Mouse (Mus musculus) intestine, embryonic 16.5 days (tissue): ENCODE data around the gene Adgrb3. TPM values are rescaled to one million over a fixed set of nuclear protein-coding genes. Genes with fewer than 3 reads are reported as not detected.
"Not testable (repeated sequence)": the region's sequence is repeated elsewhere in the genome, so short reads cannot be mapped to it uniquely, and the experiment has no call there.

Experiments
- ATAC-seq: fragments of 200-750 bp; cut with Nextera tagmentation; 2 replicates; pipeline ENCODE4 v1.8.0; 2017; ENCODE audit warnings: moderate TSS enrichment, moderate library complexity
- H3K27ac ChIP-seq: fragments of 300-500 bp; sonication (generic); 2 replicates; pipeline ENCODE4 v1.5.1; 2014; ENCODE audit warnings: mild to moderate bottlenecking, low read length
- H3K27me3 ChIP-seq: fragments of 300-500 bp; sonication (generic); replicated peaks from 2 replicates; pipeline ENCODE4 v1.6.1; 2014; ENCODE audit warnings: low read length, control low read depth, mixed read lengths; ENCODE audit not compliant: control insufficient read depth, insufficient read depth
- H3K36me3 ChIP-seq: fragments of 300-500 bp; sonication (generic); 2 replicates; pipeline ENCODE4 v1.6.1; 2014; ENCODE audit warnings: low read length, control low read depth; ENCODE audit not compliant: control insufficient read depth, insufficient read depth
- H3K4me1 ChIP-seq: fragments of 300-500 bp; sonication (generic); 2 replicates; pipeline ENCODE4 v1.6.1; 2014; ENCODE audit warnings: low read length, control low read depth, mixed read lengths; ENCODE audit not compliant: control insufficient read depth, insufficient read depth
- H3K4me2 ChIP-seq: fragments of 300-500 bp; sonication (generic); 2 replicates; pipeline ENCODE4 v1.6.1; 2014; ENCODE audit warnings: low read depth, low read length, control low read depth
- H3K4me3 ChIP-seq: fragments of 300-500 bp; sonication (generic); 2 replicates; pipeline ENCODE4 v1.5.1; 2014; ENCODE audit warnings: mild to moderate bottlenecking, low read length
- H3K9ac ChIP-seq: fragments of 300-500 bp; sonication (generic); 2 replicates; pipeline ENCODE4 v1.6.1; 2014; ENCODE audit warnings: low read depth, low read length
- H3K9me3 ChIP-seq: fragments of 300-500 bp; sonication (generic); 2 replicates; pipeline ENCODE4 v1.6.1; 2016; ENCODE audit warnings: low read length, control low read depth; ENCODE audit not compliant: control insufficient read depth
- WGBS: fragments of 180-500 bp; shearing (Covaris S2); extraction: QIAGEN DNeasy Blood & Tissue Kit; methylation state at CpG from one replicate; pipeline ENCODE4 v1.1.7; 2014; 5-methylcytosine and 5-hydroxymethylcytosine counted together
- polyA plus RNA-seq: library from polyadenylated mRNA; unstranded; fragments of >200 nt; fragmentation: Nextera tagmentation; extraction: Ambion mirVana; gene quantifications from 2 replicates; pipeline ENCODE4 v1.2.1, GENCODE M21; 2015

Gene Adgrb3
- polyA plus RNA-seq, 1 experiment from 2014 or later = 1.9 TPM

- H3K36me3 ChIP-seq = no peaks in the 10 kb centered on the region
- H3K9ac ChIP-seq = no peak overlapping the region
- H3K27ac ChIP-seq = no peak overlapping the region
- no peak overlapping the region for H3K4me2 ChIP-seq
- no peak for ATAC-seq
- no peak overlapping the region for H3K4me3 ChIP-seq
- H3K27me3 ChIP-seq = no peaks in the 10 kb centered on the region
- WGBS = 86% methylated on average over 4 of the region's 4 CpGs
- no peaks in the 10 kb centered on the region for H3K9me3 ChIP-seq
- H3K4me1 ChIP-seq = no peaks in the 10 kb centered on the region
Measured at GRCm38 (mm10) chr1:25503524-25503923, 326.0 kb downstream of the Adgrb3 start.

- H3K4me1 ChIP-seq = no peaks in the 10 kb centered on the region
- no peaks in the 10 kb centered on the region for H3K9me3 ChIP-seq
- ATAC-seq = peak; percentile 80
- H3K4me2 ChIP-seq = no peak overlapping the region
- no peak overlapping the region for H3K27ac ChIP-seq
- H3K9ac ChIP-seq = no peak overlapping the region
- H3K36me3 ChIP-seq = no peaks in the 10 kb centered on the region
- H3K4me3 ChIP-seq = no peak overlapping the region
- WGBS = 60% methylated on average over 3 of the region's 3 CpGs
- no peaks in the 10 kb centered on the region for H3K27me3 ChIP-seq
Measured at GRCm38 (mm10) chr1:25495202-25495914, 334.1 kb downstream of the Adgrb3 start.

GRCm38 (mm10) chr1:25491503-25491902 lies 338.0 kb downstream of the Adgrb3 start:
- Histone ChIP-seq H3K4me2 (no peak overlapping the region), H3K9me3 (no peaks in the 10 kb centered on the region), H3K27me3 (no peaks in the 10 kb centered on the region), H3K36me3 (no peaks in the 10 kb centered on the region), H3K4me1 (no peaks in the 10 kb centered on the region), H3K9ac (no peak overlapping the region), H3K4me3 (no peak overlapping the region), H3K27ac (no peak overlapping the region)
- no peak for ATAC-seq
- 78% methylated on average over 1 of the region's 1 CpGs for WGBS

- H3K36me3 ChIP-seq = no peaks in the 10 kb centered on the region
- no peak overlapping the region for H3K4me2 ChIP-seq
- H3K9ac ChIP-seq = no peak overlapping the region
- no peak for ATAC-seq
- WGBS = 76% methylated on average over 2 of the region's 2 CpGs
- H3K27ac ChIP-seq = no peak overlapping the region
- no peaks in the 10 kb centered on the region for H3K9me3 ChIP-seq
- no peaks in the 10 kb centered on the region for H3K4me1 ChIP-seq
- H3K4me3 ChIP-seq = no peak overlapping the region
- H3K27me3 ChIP-seq = no peaks in the 10 kb centered on the region
Measured at GRCm38 (mm10) chr1:25490174-25490573, 339.3 kb downstream of the Adgrb3 start.

DNA sequence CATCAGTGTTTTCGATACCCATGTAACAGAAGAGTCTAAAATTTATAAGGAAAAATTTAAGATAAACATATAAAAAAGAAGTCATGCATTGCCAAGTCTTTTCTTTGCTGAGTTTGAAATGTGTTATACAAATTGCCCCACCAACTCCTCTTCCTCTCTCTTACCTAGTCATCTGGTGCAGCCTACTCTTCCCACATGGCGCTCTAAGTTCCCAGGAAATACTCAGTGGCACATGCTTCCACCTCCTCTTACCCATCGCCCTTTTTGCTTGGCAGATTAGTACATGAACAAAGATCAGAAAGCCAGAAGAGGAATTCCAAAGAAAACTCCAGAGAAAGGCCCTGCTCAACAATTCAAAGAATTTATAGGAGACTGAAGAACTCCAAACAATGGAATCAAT lies 353.8 kb downstream of the Adgrb3 start:
- H3K4me1 ChIP-seq = no peaks in the 10 kb centered on the region
- no peak overlapping the region for H3K4me2 ChIP-seq
- no peak for ATAC-seq
- no peaks in the 10 kb centered on the region for H3K27me3 ChIP-seq
- H3K9me3 ChIP-seq = no peaks in the 10 kb centered on the region
- no peak overlapping the region for H3K27ac ChIP-seq
- WGBS = 75% methylated on average over 3 of the region's 3 CpGs
- H3K4me3 ChIP-seq = no peak overlapping the region
- no peaks in the 10 kb centered on the region for H3K36me3 ChIP-seq
- H3K9ac ChIP-seq = no peak overlapping the region

- Histone ChIP-seq H3K36me3 (no peaks in the 10 kb centered on the region), H3K4me1 (no peaks in the 10 kb centered on the region), H3K4me2 (no peak overlapping the region), H3K9me3 (no peaks in the 10 kb centered on the region), H3K9ac (no peak overlapping the region), H3K27ac (no peak overlapping the region), H3K27me3 (no peaks in the 10 kb centered on the region), H3K4me3 (no peak overlapping the region)
- 55% methylated on average over 11 of the region's 11 CpGs for WGBS
- ATAC-seq = no peak
Measured at GRCm38 (mm10) chr1:25474469-25474868, 355.0 kb downstream of the Adgrb3 start.

DNA sequence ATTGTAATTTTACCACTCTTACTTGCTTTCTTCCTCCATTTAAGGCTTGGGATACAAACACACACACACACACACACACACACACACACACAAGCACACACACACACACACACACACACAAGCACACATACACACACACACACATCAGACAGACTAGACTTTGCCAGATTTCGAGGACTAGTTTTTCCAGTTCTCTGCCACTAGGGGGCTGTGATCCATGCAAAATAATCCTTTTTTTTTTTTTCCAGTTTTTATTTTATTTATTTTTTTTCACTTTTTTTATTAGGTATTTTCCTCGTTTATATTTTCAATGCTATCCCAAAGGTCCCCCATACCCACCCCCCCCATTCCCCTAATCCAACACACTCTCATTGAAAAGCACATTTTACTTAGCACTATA lies 357.9 kb downstream of the Adgrb3 start:
- not testable (repeated sequence) for H3K36me3 ChIP-seq, ATAC-seq, H3K9ac ChIP-seq, H3K27ac ChIP-seq, H3K4me3 ChIP-seq, H3K27me3 ChIP-seq, H3K4me2 ChIP-seq, H3K9me3 ChIP-seq, H3K4me1 ChIP-seq
- WGBS = 56% methylated on average over 2 of the region's 2 CpGs

DNA sequence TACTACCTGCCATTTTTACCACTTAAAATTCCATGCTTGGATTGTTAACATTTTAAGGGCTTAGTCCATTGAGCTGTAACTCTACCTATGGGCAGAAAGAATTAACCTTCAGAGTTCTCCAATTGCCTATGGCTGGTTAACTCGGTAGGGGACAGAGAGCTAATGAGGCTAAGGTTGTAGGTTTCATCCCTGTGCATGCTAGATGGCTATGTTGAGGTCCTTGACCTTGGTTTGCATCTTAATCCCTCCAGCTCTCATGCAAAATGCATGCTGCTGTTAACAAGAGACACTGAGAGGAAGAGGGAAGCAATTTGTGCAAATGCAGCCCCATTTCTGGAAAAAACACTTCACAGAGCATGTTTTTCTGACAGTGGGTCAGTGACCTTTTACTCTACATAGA lies 366.9 kb downstream of the Adgrb3 start:
- Histone ChIP-seq H3K27ac (no peak overlapping the region), H3K4me2 (no peak overlapping the region), H3K4me3 (no peak overlapping the region), H3K9me3 (no peaks in the 10 kb centered on the region), H3K4me1 (no peaks in the 10 kb centered on the region), H3K9ac (no peak overlapping the region), H3K27me3 (no peaks in the 10 kb centered on the region), H3K36me3 (no peaks in the 10 kb centered on the region)
- 44% methylated on average over 1 of the region's 1 CpGs for WGBS
- no peak for ATAC-seq

DNA sequence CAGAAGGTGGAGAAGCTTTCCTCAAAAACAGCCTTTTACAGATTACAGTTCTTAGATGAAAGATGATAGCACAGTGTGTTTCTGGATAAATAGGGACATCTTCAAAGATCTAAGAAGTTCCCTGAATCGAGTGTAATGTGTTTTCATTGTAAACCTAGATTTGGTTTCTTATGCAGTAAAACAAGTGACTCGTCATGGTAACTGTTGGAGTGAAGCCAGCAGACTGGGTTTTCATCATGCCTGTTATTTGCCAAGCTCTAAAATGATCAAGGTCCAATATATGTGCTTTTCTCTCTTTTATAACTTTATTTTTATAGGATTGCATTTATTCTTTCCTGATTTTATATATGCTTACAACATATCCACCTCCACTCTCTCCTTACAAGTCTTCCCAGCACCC lies 394.0 kb downstream of the Adgrb3 start:
- no peaks in the 10 kb centered on the region for H3K27me3 ChIP-seq
- no peak overlapping the region for H3K4me2 ChIP-seq
- no peaks in the 10 kb centered on the region for H3K36me3 ChIP-seq
- no peak for ATAC-seq
- H3K27ac ChIP-seq = no peak overlapping the region
- no peaks in the 10 kb centered on the region for H3K4me1 ChIP-seq
- H3K9me3 ChIP-seq = no peaks in the 10 kb centered on the region
- H3K4me3 ChIP-seq = no peak overlapping the region
- no peak overlapping the region for H3K9ac ChIP-seq
- 53% methylated on average over 2 of the region's 2 CpGs for WGBS
